Mouse (Mus musculus): ENCODE measurements around the gene Cbs.

- no peak for TF ChIP-seq CTCF (IDR thresholded peaks at IDR 0.05; ENCODE audit: low read depth, low read length)
- TF ChIP-seq GATA1 (IDR thresholded peaks at IDR 0.05; ENCODE audit: borderline replicate concordance, low read length) = no peak
Observed at GRCm38 (mm10) chr17:31627961-31628360, 9.1 kb downstream of the Cbs start.
